In the genomic region with DNA sequence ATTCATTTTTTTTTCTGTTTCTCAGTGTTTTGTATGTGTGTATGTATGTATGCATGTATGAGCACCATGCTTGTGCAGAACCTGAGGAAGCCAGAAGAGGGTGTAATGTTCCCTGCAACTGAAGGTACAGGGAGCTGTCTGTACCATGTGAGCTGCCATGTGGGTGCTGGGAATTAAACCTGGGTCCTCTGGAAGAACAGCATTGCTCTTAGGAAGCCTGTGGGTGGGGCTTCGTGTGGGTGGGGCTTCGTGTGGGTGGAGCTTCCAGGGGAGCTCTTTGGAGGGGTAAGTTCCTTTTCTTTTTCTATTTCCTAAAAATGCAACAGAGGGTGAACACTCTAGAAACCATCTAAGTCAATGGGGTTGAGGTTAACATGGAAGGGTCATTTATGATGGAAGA, we compare ENCODE assay signal across 27 mouse cellular contexts. TPM values are rescaled to one million over a fixed set of nuclear protein-coding genes. Genes with fewer than 3 reads are reported as not detected.
"Had no signal": no experiment of that assay in that cellular context is flagged by ENCODE, and none has a peak within 500 bp of the region (broad histone marks: within the 10 kb centered on the region; RNA-seq: fewer than 3 reads in every experiment).

No protein-coding gene starts in this region.

- H3K4me2 ChIP-seq: embryonic facial prominence, embryonic 12.5 days; embryonic facial prominence, embryonic 13.5 days; embryonic facial prominence, embryonic 15.5 days; forebrain, embryonic 12.5 days; forebrain, embryonic 13.5 days; forebrain, embryonic 15.5 days had no signal

- H3K4me1 ChIP-seq: embryonic facial prominence, embryonic 12.5 days; embryonic facial prominence, embryonic 13.5 days; embryonic facial prominence, embryonic 15.5 days; forebrain, embryonic 15.5 days had no signal

- ATAC-seq: forebrain, embryonic 13.5 days; forebrain, embryonic 14.5 days; forebrain, embryonic 15.5 days; forebrain, embryonic 16.5 days; forebrain, postnatal 0 days had no signal

- H3K27ac ChIP-seq: embryonic facial prominence, embryonic 10.5 days; embryonic facial prominence, embryonic 12.5 days; embryonic facial prominence, embryonic 13.5 days; embryonic facial prominence, embryonic 15.5 days; forebrain, embryonic 10.5 days; forebrain, embryonic 12.5 days; forebrain, embryonic 13.5 days; forebrain, embryonic 15.5 days; gastrocnemius, adult 2 months; heart, adult 2 months had no signal

- H3K4me3 ChIP-seq: embryonic facial prominence, embryonic 10.5 days; embryonic facial prominence, embryonic 12.5 days; embryonic facial prominence, embryonic 13.5 days; embryonic facial prominence, embryonic 15.5 days; erythroblast, embryonic 14.5 days; forebrain, embryonic 10.5 days; forebrain, embryonic 12.5 days; forebrain, embryonic 13.5 days; forebrain, embryonic 15.5 days; gastrocnemius, adult 2 months; heart, adult 2 months had no signal

- H3K36me3 ChIP-seq: embryonic facial prominence, embryonic 10.5 days; embryonic facial prominence, embryonic 12.5 days; embryonic facial prominence, embryonic 13.5 days; embryonic facial prominence, embryonic 15.5 days; forebrain, embryonic 10.5 days; forebrain, embryonic 12.5 days; forebrain, embryonic 15.5 days had no signal

- H3K27me3 ChIP-seq: embryonic facial prominence, embryonic 12.5 days; embryonic facial prominence, embryonic 13.5 days; embryonic facial prominence, embryonic 15.5 days; forebrain, embryonic 12.5 days; forebrain, embryonic 13.5 days; forebrain, embryonic 15.5 days had no signal

- H3K9ac ChIP-seq: embryonic facial prominence, embryonic 12.5 days; embryonic facial prominence, embryonic 13.5 days; embryonic facial prominence, embryonic 15.5 days; forebrain, embryonic 12.5 days; forebrain, embryonic 13.5 days; forebrain, embryonic 15.5 days; forebrain, postnatal 0 days had no signal

- DNase-seq: cerebellum, adult 9-10 months; cerebellum, adult 9-11 months; cerebellum, postnatal 10 days; cerebellum, postnatal 14 days; cerebellum, postnatal 25 days; cerebellum, postnatal 36 days; embryo, embryonic 11 days; forebrain, postnatal 0 days; gastrocnemius, adult 2 months; gastrocnemius, postnatal 10 days; gastrocnemius, postnatal 14 days; gastrocnemius, postnatal 25 days; gastrocnemius, postnatal 36 days; heart, adult 11 months; heart, adult 18-20 months; heart, adult 2 months had no signal

- H3K9me3 ChIP-seq: embryonic facial prominence, embryonic 10.5 days; embryonic facial prominence, embryonic 12.5 days; embryonic facial prominence, embryonic 13.5 days; embryonic facial prominence, embryonic 15.5 days; forebrain, embryonic 10.5 days; forebrain, embryonic 12.5 days; forebrain, embryonic 13.5 days; forebrain, embryonic 15.5 days had no signal

RNA-seq across cellular contexts. Expression of gene Alox5ap, which starts 11.1 kb away (rescaled TPM):
- polyA plus RNA-seq: erythroblast, embryonic 14.5 days had no signal
